Mouse (Mus musculus) liver, adult 2 months (tissue): Measurements from ENCODE around the gene Uhrf1. TPM values are rescaled to one million over a fixed set of nuclear protein-coding genes. Genes with fewer than 3 reads are reported as not detected.

ENCODE experiments used
- DNase-seq: peaks from one replicate; pipeline ENCODE4 v3.0.0-alpha.2; 2011; ENCODE audit warnings: low read depth, low spot score; ENCODE audit errors: extremely low read depth
- H3K27ac ChIP-seq: fragments of 200-500 bp; replicated peaks from 2 replicates; pipeline ENCODE4 v1.5.1; 2012; ENCODE audit warnings: low read depth, mild to moderate bottlenecking, control low read depth, inconsistent platforms, low read length; ENCODE audit not compliant: insufficient read depth
- H3K27me3 ChIP-seq: fragments of 200-500 bp; 2 replicates; pipeline ENCODE4 v1.6.1; 2012; ENCODE audit warnings: mild to moderate bottlenecking, moderate library complexity, low read length, inconsistent platforms; ENCODE audit not compliant: control insufficient read depth, insufficient read depth
- H3K36me3 ChIP-seq: fragments of 200-500 bp; 2 replicates; pipeline ENCODE4 v1.6.1; 2012; ENCODE audit warnings: low read length, inconsistent platforms; ENCODE audit not compliant: control insufficient read depth, insufficient read depth
- H3K4me1 ChIP-seq: fragments of 200-500 bp; 2 replicates; pipeline ENCODE4 v1.6.1; 2011; ENCODE audit warnings: low read length; ENCODE audit not compliant: control insufficient read depth, insufficient read depth
- H3K4me3 ChIP-seq: fragments of 200-500 bp; 2 replicates; pipeline ENCODE4 v1.5.1; 2011; ENCODE audit warnings: low read depth, mild to moderate bottlenecking, control low read depth, low read length, moderate library complexity; ENCODE audit not compliant: insufficient read depth
- H3K79me2 ChIP-seq: fragments of 200-500 bp; 2 replicates; pipeline ENCODE4 v1.6.1; 2012; ENCODE audit warnings: inconsistent platforms, mild to moderate bottlenecking, low read length, moderate library complexity; ENCODE audit not compliant: control insufficient read depth, insufficient read depth
- H3K9ac ChIP-seq: fragments of 200-500 bp; 2 replicates; pipeline ENCODE4 v1.6.1; 2012; ENCODE audit warnings: low read depth, mild to moderate bottlenecking, control low read depth, inconsistent platforms, low read length
- CTCF ChIP-seq: fragments of 200-500 bp; IDR thresholded peaks from 2 replicates; pipeline ENCODE4 v1.5.1; 2011; ENCODE audit warnings: low read depth, low read length, control low read depth
- POLR2A ChIP-seq: fragments of 200-500 bp; IDR thresholded peaks from 2 replicates; pipeline ENCODE4 v1.6.1; 2011; ENCODE audit warnings: low read length, control low read depth; ENCODE audit not compliant: insufficient read depth; ENCODE audit errors: extremely low read depth
- WGBS: fragments of 180-500 bp; shearing (Covaris S2); methylation state at CpG from one replicate; pipeline ENCODE4 v1.1.7; 2018; 5-methylcytosine and 5-hydroxymethylcytosine counted together
- polyA plus RNA-seq: library from polyadenylated mRNA; depleted of rRNA; stranded (reverse); fragments of >200 nt; gene quantifications from 2 replicates; pipeline ENCODE4 v1.2.3, GENCODE M21; 2012
- total RNA-seq: library from RNA; depleted of rRNA; stranded (reverse); fragments of >200 nt; gene quantifications from 2 replicates; pipeline ENCODE4 v1.2.3, GENCODE M21; 2014

The Uhrf1 gene
- total and polyA plus RNA-seq, 2 experiments, result 0.22 to 0.92 TPM

GRCm38 (mm10) chr17:56356921-56357885, 54.1 kb downstream of the Uhrf1 start:
- no peaks in the 10 kb centered on the region for H3K27me3 ChIP-seq
- DNase-seq, result peak; percentile 66
- H3K4me1 ChIP-seq, result no peaks in the 10 kb centered on the region
- no peak overlapping the region for H3K27ac ChIP-seq
- no peak overlapping the region for H3K9ac ChIP-seq
- H3K4me3 ChIP-seq, result no peak overlapping the region
- H3K36me3 ChIP-seq, result no peaks in the 10 kb centered on the region
- WGBS, result 66% methylated on average over 9 of the region's 9 CpGs
- peak; percentile 92 for TF ChIP-seq CTCF
- no peak for TF ChIP-seq POLR2A
- H3K79me2 ChIP-seq, result 0 out of 2 replicates have a peak, but pooled peaks cover 4% of the 10 kb centered on the region

GRCm38 (mm10) chr17:56359183-56359725, 56.1 kb downstream of the Uhrf1 start:
- TF ChIP-seq CTCF (no peak), POLR2A (no peak)
- DNase-seq, result no peak
- no peaks in the 10 kb centered on the region for H3K27me3 ChIP-seq
- no peaks in the 10 kb centered on the region for H3K36me3 ChIP-seq
- H3K79me2 ChIP-seq, result peaks cover 4% of the 10 kb centered on the region; the same call in 1 of the 2 replicates
- WGBS, result 92% methylated on average over 3 of the region's 3 CpGs
- no peak overlapping the region for H3K4me3 ChIP-seq
- H3K9ac ChIP-seq, result no peak overlapping the region
- H3K27ac ChIP-seq, result no peak overlapping the region
- H3K4me1 ChIP-seq, result no peaks in the 10 kb centered on the region

GRCm38 (mm10) chr17:56359864-56360263, 56.7 kb downstream of the Uhrf1 start:
- Histone ChIP-seq H3K27ac (no peak overlapping the region), H3K79me2 (peaks cover 4% of the 10 kb centered on the region; the same call in 1 of the 2 replicates), H3K4me3 (no peak overlapping the region), H3K4me1 (no peaks in the 10 kb centered on the region), H3K27me3 (no peaks in the 10 kb centered on the region), H3K36me3 (no peaks in the 10 kb centered on the region), H3K9ac (no peak overlapping the region)
- TF ChIP-seq CTCF (no peak), POLR2A (no peak)
- WGBS, result 35% methylated on average over 1 of the region's 1 CpGs
- DNase-seq, result no peak

GRCm38 (mm10) chr17:56360451-56360850, 57.3 kb downstream of the Uhrf1 start:
- no peak overlapping the region for H3K27ac ChIP-seq

GRCm38 (mm10) chr17:56361542-56361941, 58.4 kb downstream of the Uhrf1 start:
- no peaks in the 10 kb centered on the region for H3K36me3 ChIP-seq
- peaks cover 4% of the 10 kb centered on the region; the same call in 1 of the 2 replicates for H3K79me2 ChIP-seq
- TF ChIP-seq CTCF (no peak), POLR2A (no peak)
- DNase-seq, result no peak
- H3K27me3 ChIP-seq, result no peaks in the 10 kb centered on the region
- 92% methylated on average over 2 of the region's 2 CpGs for WGBS
- no peak overlapping the region for H3K27ac ChIP-seq
- H3K4me1 ChIP-seq, result peaks cover 6% of the 10 kb centered on the region; the same call in 1 of the 2 replicates
- no peak overlapping the region for H3K9ac ChIP-seq
- H3K4me3 ChIP-seq, result no peak overlapping the region

More at GRCm38 (mm10) chr17:56360451-56360850, 57.3 kb downstream of the Uhrf1 start:
- Histone ChIP-seq H3K27me3 (no peaks in the 10 kb centered on the region), H3K9ac (no peak overlapping the region), H3K79me2 (peaks cover 4% of the 10 kb centered on the region; the same call in 1 of the 2 replicates), H3K4me1 (0 out of 2 replicates have a peak, but pooled peaks cover under 1% of the 10 kb centered on the region), H3K4me3 (no peak overlapping the region), H3K36me3 (no peaks in the 10 kb centered on the region)
- 91% methylated on average over 8 of the region's 8 CpGs for WGBS
- TF ChIP-seq CTCF (no peak), POLR2A (no peak)
- DNase-seq, result no peak
